Mouse (Mus musculus) forebrain, embryonic 15.5 days (tissue): Measurements from ENCODE around the gene Memo1. TPM values are rescaled to one million over a fixed set of nuclear protein-coding genes. Genes with fewer than 3 reads are reported as not detected.
"Not testable (repeated sequence)": the region's sequence is repeated elsewhere in the genome, so short reads cannot be mapped to it uniquely, and the experiment has no call there.

Source experiments
- ATAC-seq: fragments of 200-750 bp; cut with Nextera tagmentation; replicated peaks from 2 replicates; pipeline ENCODE4 v1.8.0; 2017; ENCODE audit warnings: mild to moderate bottlenecking, moderate TSS enrichment, moderate library complexity
- H3K27ac ChIP-seq: fragments of 300-500 bp; sonication (generic); replicated peaks from 2 replicates; pipeline ENCODE4 v1.5.1; 2015; ENCODE audit warnings: mild to moderate bottlenecking, inconsistent platforms
- H3K27me3 ChIP-seq: fragments of 300-500 bp; sonication (generic); 2 replicates; pipeline ENCODE4 v1.6.1; 2015; ENCODE audit warnings: inconsistent platforms
- H3K36me3 ChIP-seq: fragments of 300-500 bp; sonication (generic); 2 replicates; pipeline ENCODE4 v1.6.1; 2015; ENCODE audit warnings: mild to moderate bottlenecking, inconsistent platforms
- H3K4me1 ChIP-seq: fragments of 300-500 bp; sonication (generic); 2 replicates; pipeline ENCODE4 v1.6.1; 2015; ENCODE audit warnings: inconsistent platforms
- H3K4me2 ChIP-seq: fragments of 300-500 bp; sonication (generic); replicated peaks from 2 replicates; pipeline ENCODE4 v1.6.1; 2015; ENCODE audit warnings: mild to moderate bottlenecking, inconsistent platforms
- H3K4me3 ChIP-seq: fragments of 300-500 bp; sonication (generic); 2 replicates; pipeline ENCODE4 v1.5.1; 2015; ENCODE audit warnings: mild to moderate bottlenecking, inconsistent platforms
- H3K9ac ChIP-seq: fragments of 300-500 bp; sonication (generic); replicated peaks from 2 replicates; pipeline ENCODE4 v1.6.1; 2015; ENCODE audit warnings: mild to moderate bottlenecking, inconsistent platforms
- H3K9me3 ChIP-seq: fragments of 300-500 bp; sonication (generic); 2 replicates; pipeline ENCODE4 v1.6.1; 2016; ENCODE audit warnings: inconsistent platforms
- WGBS: fragments of 180-500 bp; shearing (Covaris S2); methylation state at CpG from one replicate; pipeline ENCODE4 v1.1.7; 2015; ENCODE audit warnings: mixed read lengths; 5-methylcytosine and 5-hydroxymethylcytosine counted together
- polyA plus RNA-seq: library from polyadenylated mRNA; unstranded; fragments of >200 nt; fragmentation: Nextera tagmentation; extraction: Ambion mirVana; gene quantifications from 2 replicates; pipeline ENCODE4 v1.2.1, GENCODE M21; 2015

Memo1 gene
- polyA plus RNA-seq, 1 experiment from 2014 or later: 63.9 TPM

GRCm38 (mm10) chr17:74212831-74213524 lies 82.3 kb downstream of the Memo1 start:
- ATAC-seq, H3K36me3 ChIP-seq, H3K9ac ChIP-seq, H3K4me1 ChIP-seq, H3K27ac ChIP-seq, H3K9me3 ChIP-seq, H3K4me3 ChIP-seq, H3K4me2 ChIP-seq, H3K27me3 ChIP-seq: not testable (repeated sequence)
- 89% methylated on average over 16 of the region's 16 CpGs for WGBS

DNA sequence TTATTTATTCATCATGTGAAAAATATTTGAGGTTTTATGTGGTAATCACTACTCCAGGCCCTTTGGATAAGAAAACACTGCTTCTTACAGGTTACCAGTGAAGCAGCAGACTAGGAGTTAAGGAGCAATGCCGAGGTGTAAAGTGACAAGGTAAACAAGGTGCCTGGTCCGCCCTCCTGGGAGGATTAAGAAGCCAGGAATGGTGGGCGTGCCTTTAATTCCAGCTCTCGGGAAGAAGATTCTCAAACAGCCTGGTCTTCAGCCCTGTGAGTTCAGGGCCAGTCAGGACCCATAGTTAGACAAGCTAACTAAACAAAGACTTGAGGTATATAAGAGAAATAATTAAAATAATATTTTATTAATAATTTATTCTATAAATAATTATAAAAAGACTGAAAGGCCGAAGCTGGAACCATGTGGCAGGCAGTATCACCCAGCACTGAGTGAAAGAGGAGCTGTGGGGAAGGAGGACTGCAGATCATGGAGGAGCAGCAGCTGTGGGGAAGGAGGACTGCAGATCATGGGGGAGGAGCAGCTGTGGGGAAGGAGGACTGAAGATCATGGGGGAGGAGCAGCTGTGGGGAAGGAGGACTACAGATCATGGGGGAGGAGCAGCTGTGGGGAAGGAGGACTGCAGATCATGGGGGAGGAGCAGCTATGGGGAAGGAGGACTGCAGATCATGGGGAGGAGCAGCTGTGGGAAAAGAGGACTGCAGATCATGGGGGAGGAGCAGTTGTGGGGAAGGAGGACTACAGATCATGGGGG lies 86.0 kb downstream of the Memo1 start:
- H3K4me3 ChIP-seq: no peak overlapping the region
- WGBS: 50% methylated on average over 5 of the region's 5 CpGs
- peaks cover 5% of the 10 kb centered on the region; the same call in 1 of the 2 replicates for H3K36me3 ChIP-seq
- no peaks in the 10 kb centered on the region for H3K9me3 ChIP-seq
- H3K27ac ChIP-seq: no peak overlapping the region
- H3K4me2 ChIP-seq: no peak overlapping the region
- ATAC-seq: no peak
- H3K4me1 ChIP-seq: no peaks in the 10 kb centered on the region
- no peak overlapping the region for H3K9ac ChIP-seq
- no peaks in the 10 kb centered on the region for H3K27me3 ChIP-seq

- no peak for ATAC-seq
- H3K27me3 ChIP-seq: no peaks in the 10 kb centered on the region
- H3K4me1 ChIP-seq: no peaks in the 10 kb centered on the region
- no peak overlapping the region for H3K4me3 ChIP-seq
- H3K27ac ChIP-seq: no peak overlapping the region
- no peak overlapping the region for H3K4me2 ChIP-seq
- 73% methylated on average over 2 of the region's 2 CpGs for WGBS
- H3K9ac ChIP-seq: no peak overlapping the region
- H3K9me3 ChIP-seq: no peaks in the 10 kb centered on the region
- peaks cover 3% of the 10 kb centered on the region; the same call in 1 of the 2 replicates for H3K36me3 ChIP-seq
These were observed 99.4 kb downstream of the Memo1 start for GRCm38 (mm10) chr17:74195943-74196342.

DNA sequence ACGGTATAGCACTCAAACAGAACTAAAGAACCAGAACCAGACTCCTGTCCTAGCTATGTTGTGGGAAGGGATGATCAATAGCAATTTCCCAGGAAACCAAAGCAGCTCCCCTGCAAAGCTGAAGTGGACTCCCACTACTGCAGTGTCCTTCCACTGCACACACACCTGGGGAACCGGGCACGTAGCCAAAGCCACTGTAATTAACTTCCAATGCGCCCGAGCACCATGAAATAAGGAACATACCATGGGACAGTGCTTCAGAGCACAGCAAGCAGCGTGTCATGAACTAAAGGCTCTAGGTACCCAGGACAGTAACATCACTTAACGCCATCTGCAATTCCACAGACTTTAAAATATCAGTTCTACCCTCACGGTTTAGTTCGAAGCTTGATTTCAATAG lies 100.6 kb downstream of the Memo1 start:
- H3K27me3 ChIP-seq: no peaks in the 10 kb centered on the region
- H3K27ac ChIP-seq: no peak overlapping the region
- no peak overlapping the region for H3K9ac ChIP-seq
- no peaks in the 10 kb centered on the region for H3K4me1 ChIP-seq
- H3K36me3 ChIP-seq: no peaks in the 10 kb centered on the region
- H3K9me3 ChIP-seq: no peaks in the 10 kb centered on the region
- H3K4me2 ChIP-seq: no peak overlapping the region
- 69% methylated on average over 9 of the region's 9 CpGs for WGBS
- ATAC-seq: no peak
- no peak overlapping the region for H3K4me3 ChIP-seq

DNA sequence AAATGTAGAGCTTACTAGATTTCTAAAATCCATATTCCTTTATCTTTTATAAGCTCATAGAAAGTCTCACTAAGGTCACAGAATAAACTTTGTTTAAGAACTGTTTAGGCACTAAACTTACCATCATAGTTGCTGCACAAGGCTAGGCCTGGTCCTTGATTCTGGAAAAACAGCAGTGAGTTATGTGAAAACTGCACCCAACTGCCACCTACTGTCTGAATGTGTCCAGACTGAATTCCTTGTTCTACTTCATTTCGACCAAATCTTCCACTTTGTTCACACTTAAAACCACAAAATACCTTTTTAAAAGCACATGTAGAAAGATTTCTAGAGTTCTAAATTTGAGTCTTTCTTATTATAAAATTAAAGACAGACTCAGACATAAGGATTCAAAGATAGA lies 101.9 kb downstream of the Memo1 start:
- no peak overlapping the region for H3K4me2 ChIP-seq
- no peak for ATAC-seq
- H3K36me3 ChIP-seq: no peaks in the 10 kb centered on the region
- H3K4me3 ChIP-seq: no peak overlapping the region
- no peaks in the 10 kb centered on the region for H3K4me1 ChIP-seq
- H3K27ac ChIP-seq: no peak overlapping the region
- WGBS: 88% methylated on average over 1 of the region's 1 CpGs
- no peak overlapping the region for H3K9ac ChIP-seq
- H3K27me3 ChIP-seq: no peaks in the 10 kb centered on the region
- no peaks in the 10 kb centered on the region for H3K9me3 ChIP-seq

- no peaks in the 10 kb centered on the region for H3K4me1 ChIP-seq
- H3K27me3 ChIP-seq: no peaks in the 10 kb centered on the region
- no peaks in the 10 kb centered on the region for H3K36me3 ChIP-seq
- H3K9ac ChIP-seq: no peak overlapping the region
- H3K27ac ChIP-seq: no peak overlapping the region
- H3K4me3 ChIP-seq: no peak overlapping the region
- no peak for ATAC-seq
- 63% methylated on average over 5 of the region's 5 CpGs for WGBS
- no peaks in the 10 kb centered on the region for H3K9me3 ChIP-seq
- H3K4me2 ChIP-seq: no peak overlapping the region
These were observed 103.9 kb downstream of the Memo1 start for GRCm38 (mm10) chr17:74191446-74191845.

GRCm38 (mm10) chr17:74186197-74186596 lies 109.1 kb downstream of the Memo1 start:
- peak; percentile 23; the same call in 1 of the 2 replicates for ATAC-seq
- no peaks in the 10 kb centered on the region for H3K27me3 ChIP-seq
- no peak overlapping the region for H3K4me3 ChIP-seq
- H3K27ac ChIP-seq: no peak overlapping the region
- H3K4me2 ChIP-seq: no peak overlapping the region
- H3K9ac ChIP-seq: no peak overlapping the region
- WGBS: 67% methylated on average over 5 of the region's 5 CpGs
- no peaks in the 10 kb centered on the region for H3K4me1 ChIP-seq
- H3K36me3 ChIP-seq: no peaks in the 10 kb centered on the region
- H3K9me3 ChIP-seq: no peaks in the 10 kb centered on the region

- Histone ChIP-seq H3K4me2 (no peak overlapping the region), H3K27me3 (no peaks in the 10 kb centered on the region), H3K4me1 (no peaks in the 10 kb centered on the region), H3K9ac (no peak overlapping the region), H3K9me3 (no peaks in the 10 kb centered on the region), H3K27ac (no peak overlapping the region), H3K4me3 (no peak overlapping the region), H3K36me3 (no peaks in the 10 kb centered on the region)
- ATAC-seq: no peak
- 100% methylated on average over 1 of the region's 1 CpGs for WGBS
These were observed 110.6 kb downstream of the Memo1 start for GRCm38 (mm10) chr17:74184739-74185138.

GRCm38 (mm10) chr17:74180889-74181288 lies 114.4 kb downstream of the Memo1 start:
- Histone ChIP-seq H3K9ac (no peak overlapping the region), H3K27ac (no peak overlapping the region), H3K27me3 (no peaks in the 10 kb centered on the region), H3K9me3 (no peaks in the 10 kb centered on the region), H3K4me1 (no peaks in the 10 kb centered on the region), H3K4me3 (no peak overlapping the region), H3K4me2 (no peak overlapping the region), H3K36me3 (no peaks in the 10 kb centered on the region)
- no peak for ATAC-seq

DNA sequence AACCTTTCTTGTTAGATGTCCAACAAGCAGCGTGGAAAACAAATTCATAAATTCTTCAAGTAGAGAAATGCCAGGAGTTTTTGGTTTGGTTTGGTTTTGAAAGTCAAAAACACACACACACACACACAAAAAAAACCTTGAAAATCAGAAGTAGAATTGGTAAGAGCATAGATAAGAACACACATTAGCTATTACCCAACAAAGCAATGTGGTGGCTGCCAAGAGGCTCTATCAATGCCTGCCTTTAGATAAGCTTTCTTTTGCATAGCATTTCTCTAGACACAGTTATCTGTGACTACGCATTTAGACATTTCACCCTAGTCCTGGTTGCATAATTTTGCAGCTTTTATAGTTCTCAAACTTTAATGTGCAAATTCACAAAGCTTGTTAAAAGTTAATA lies 115.7 kb downstream of the Memo1 start:
- WGBS: 98% methylated on average over 2 of the region's 2 CpGs
- not testable (repeated sequence) for H3K27ac ChIP-seq

GRCm38 (mm10) chr17:74173726-74174125 lies 121.6 kb downstream of the Memo1 start:
- Histone ChIP-seq H3K9me3 (no peaks in the 10 kb centered on the region), H3K36me3 (no peaks in the 10 kb centered on the region)
- ATAC-seq: no peak

More for the DNA sequence above, 115.7 kb downstream of the Memo1 start:
- H3K9me3 ChIP-seq, H3K4me3 ChIP-seq, H3K27me3 ChIP-seq, H3K9ac ChIP-seq, H3K4me1 ChIP-seq, H3K4me2 ChIP-seq, H3K36me3 ChIP-seq, ATAC-seq: not testable (repeated sequence)

GRCm38 (mm10) chr17:74172834-74173233 lies 122.5 kb downstream of the Memo1 start:
- no peak for ATAC-seq
- no peaks in the 10 kb centered on the region for H3K4me1 ChIP-seq
- H3K9ac ChIP-seq: no peak overlapping the region
- no peak overlapping the region for H3K27ac ChIP-seq
- H3K4me2 ChIP-seq: no peak overlapping the region
- H3K9me3 ChIP-seq: no peaks in the 10 kb centered on the region
- no peaks in the 10 kb centered on the region for H3K36me3 ChIP-seq
- WGBS: 85% methylated on average over 1 of the region's 1 CpGs
- no peak overlapping the region for H3K4me3 ChIP-seq
- no peaks in the 10 kb centered on the region for H3K27me3 ChIP-seq

More at GRCm38 (mm10) chr17:74173726-74174125, 121.6 kb downstream of the Memo1 start:
- no peak overlapping the region for H3K27ac ChIP-seq
- no peaks in the 10 kb centered on the region for H3K27me3 ChIP-seq
- no peak overlapping the region for H3K9ac ChIP-seq
- H3K4me2 ChIP-seq: no peak overlapping the region
- H3K4me3 ChIP-seq: no peak overlapping the region
- no peaks in the 10 kb centered on the region for H3K4me1 ChIP-seq
